Mouse (Mus musculus): ENCODE results near the gene Gm28043.

Gm28043 gene

DNA sequence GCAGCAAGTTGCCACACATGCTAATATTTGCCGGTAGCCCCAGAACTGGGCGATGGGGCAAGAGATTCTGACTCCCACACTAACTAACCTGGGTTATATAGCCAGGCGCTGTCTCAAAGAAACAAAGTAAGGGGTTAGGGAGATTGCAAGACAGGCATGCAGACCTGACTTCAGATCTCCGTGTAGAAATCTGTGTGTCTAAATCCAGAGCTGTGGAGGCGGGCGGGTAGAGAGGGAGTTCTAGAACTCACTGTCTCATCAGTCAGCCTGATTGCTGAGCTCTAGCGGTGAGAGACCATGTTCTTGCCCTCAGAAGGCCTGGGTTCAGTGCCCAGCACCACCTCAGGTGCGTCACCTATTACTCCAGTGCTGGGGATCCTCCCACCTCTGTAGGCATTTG is 8.8 kb downstream of the Gm28043 start:
- in situ Hi-C loops (cut with MseI, MboI) = no loop called here

DNA sequence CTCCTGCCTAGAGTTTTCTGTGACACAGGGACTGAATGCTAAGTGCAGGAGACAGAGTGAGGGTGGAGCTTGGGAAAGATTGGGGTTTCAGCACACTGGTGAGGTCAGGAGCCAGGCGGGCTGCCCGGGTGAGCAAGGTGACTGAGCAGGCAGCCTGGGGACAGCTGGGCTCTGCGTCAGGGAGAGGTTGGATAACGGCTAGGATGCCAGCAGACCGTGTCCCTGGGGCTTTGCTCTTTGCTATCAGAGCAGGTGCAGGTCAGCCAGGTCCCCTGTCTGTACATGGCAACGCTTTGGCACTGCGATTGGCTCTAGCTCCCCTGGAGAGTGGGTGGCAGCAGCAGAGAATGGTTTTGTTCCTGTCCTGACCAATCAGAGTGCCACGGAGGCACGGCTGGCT is 12.6 kb downstream of the Gm28043 start:
- in situ Hi-C loops (cut with MseI, MboI) = no loop called here

DNA sequence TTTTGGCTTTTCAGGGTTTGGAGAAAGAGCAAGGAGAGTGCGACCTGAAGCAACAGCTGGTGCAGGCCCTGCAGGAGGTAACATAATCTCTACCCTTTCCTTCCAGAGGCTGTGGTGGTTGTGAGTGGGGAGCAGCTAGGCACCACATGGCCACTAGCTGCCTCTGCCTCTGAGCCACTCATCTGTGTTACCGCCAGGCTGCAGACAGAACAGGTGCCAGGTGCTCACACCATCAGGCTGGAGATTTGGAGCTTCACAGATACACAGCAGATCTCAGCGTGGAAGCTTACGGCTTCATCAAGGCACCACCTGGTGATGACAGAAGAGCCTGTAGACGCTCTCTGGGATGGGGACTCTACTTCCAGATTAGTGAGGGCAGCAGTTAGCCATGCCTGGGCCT is 14.3 kb downstream of the Gm28043 start:
- in situ Hi-C loops (cut with MseI, MboI) = no loop called here

DNA sequence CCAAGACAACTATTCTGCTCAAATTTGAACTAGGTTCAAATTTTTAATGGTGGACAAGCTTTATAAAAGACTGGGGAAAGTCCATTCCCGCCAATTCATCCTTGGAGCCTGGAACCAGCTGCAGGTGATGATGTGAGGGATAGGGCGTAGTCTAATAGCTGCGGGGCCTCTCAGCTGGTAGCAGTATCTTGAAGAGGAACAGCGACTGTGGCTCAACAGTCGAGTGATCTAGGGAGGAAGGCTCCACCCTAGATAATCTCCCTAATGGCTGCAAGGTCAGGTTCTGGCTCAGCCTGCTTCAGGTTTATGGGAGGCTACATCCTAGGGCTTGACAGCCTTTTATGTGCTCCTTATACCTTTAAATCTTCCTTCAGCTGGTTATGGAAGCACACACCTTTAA is 14.9 kb downstream of the Gm28043 start:
- in situ Hi-C loops (cut with MseI, MboI) = no loop called here

DNA sequence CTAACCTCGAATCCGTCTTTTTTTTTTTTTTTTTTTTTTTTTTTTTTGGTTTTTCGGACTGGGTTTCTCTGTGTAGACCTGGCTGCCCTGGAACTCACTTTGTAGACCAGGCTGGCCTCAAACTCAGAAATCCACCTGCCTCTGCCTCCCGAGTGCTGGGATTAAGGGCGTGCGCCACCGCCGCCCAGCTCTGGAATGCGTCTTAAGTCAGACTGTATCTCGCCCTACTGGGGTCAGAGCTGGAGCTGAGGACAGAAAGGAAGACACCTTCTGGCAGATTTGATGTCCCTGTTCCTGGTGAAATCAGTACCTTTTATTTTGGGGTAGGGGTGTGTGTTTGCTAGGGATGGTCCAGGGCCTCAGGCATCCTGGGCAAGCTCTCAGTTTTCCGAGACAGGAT is 17.6 kb downstream of the Gm28043 start:
- in situ Hi-C loops (cut with MseI, MboI) = no loop called here

DNA sequence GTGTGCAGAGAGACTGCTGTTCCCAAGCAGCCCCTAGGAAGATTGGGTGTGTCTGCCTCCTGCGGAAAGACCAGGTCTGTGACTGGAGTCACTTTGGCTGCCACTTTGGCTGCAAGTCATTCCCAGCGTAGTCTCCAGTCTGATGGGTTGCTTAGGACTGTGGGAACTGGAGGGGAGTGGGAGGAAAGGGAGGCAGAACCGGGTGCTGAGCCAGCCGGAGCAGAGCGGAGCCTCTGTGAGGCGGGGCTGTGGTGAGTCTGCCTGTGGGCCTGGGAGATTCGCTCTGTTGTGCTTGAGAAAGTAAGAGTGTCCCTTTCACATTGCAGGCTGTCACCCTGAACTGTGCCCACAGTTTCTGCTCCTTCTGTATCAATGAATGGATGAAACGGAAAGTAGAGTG is 20.8 kb downstream of the Gm28043 start:
- in situ Hi-C loops (cut with MseI, MboI) = no loop called here

DNA sequence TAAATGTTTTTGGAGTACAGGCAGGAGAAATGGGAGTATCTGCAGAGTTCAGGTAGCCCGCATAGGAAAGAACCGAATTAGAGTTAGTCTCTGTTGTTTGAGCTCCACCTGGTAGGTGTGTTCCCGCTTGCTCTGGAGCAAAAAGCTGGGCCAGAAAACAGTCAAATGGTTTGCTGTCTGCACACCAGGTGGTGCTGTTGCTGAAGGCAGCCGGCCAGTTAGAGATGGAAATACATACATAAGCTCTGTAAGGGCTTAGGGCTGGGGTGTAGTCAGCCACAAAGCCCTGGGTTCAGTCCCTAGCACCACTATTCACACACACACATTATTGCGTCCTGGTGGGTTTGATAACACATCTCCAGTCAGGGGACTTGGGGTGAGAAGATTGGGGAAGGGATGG is 21.4 kb downstream of the Gm28043 start:
- in situ Hi-C loops (cut with MseI, MboI) = no loop called here

DNA sequence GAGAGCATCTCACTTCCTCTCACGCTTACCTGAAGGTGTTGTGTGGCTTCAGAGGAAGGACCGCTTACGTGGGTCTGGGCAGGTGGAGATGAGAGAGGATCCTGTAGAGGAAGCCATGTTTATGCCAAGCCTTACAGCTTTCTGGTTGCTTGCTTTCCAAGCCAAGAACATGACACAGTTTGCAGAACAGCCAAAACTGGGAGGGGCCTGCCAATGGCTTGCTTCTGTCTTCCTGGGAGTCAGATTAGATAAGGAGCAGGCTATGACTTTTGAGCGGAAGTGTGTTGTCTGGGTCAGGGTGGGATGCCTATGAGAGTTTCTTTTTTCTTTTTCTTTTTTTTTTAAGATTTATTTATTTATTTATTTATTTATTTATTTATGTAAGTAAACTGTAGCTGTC is 22.7 kb downstream of the Gm28043 start:
- in situ Hi-C loops (cut with MseI, MboI) = no loop called here

DNA sequence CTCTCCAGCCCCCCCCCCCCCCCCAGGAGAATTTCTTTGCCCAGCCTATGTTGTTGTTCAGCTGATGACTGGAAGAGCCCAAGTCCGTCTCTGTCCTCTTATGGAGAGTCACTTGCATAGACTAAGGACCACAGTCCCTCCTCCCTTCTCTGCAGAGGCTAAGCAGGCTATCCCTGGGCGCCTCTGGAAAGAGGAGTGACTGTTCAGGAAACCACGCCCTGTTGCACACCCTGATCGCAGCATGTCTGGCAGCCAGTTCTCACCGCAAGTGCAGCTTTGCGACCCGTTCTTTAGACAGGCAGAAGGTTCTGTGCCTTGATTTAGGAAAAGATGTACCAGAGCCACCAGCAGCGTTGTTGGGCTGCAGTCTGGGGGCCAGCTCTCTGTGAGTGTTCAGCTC is 23.2 kb downstream of the Gm28043 start:
- in situ Hi-C loops (cut with MseI, MboI) = no loop called here

DNA sequence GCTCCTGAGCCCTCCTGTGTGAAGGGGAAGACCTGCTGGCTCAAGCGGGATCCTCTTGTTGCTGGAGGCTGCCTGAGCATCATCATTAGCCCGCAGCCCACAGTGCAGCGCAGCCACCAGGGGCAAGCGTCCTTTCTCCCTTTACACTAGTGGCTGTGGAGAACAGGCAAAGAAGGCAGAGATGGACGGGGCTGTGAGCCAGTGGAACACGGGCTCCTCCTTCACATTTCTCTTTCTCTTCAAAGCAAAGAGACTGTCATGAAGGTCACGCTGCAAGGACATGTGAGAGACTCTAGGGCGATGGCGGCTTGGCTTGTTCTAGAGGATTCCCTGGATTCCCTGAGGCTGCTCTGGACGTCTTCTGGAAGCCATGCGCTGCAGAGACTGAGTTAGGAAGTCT is 26.3 kb downstream of the Gm28043 start:
- in situ Hi-C loops (cut with MseI, MboI) = no loop called here

DNA sequence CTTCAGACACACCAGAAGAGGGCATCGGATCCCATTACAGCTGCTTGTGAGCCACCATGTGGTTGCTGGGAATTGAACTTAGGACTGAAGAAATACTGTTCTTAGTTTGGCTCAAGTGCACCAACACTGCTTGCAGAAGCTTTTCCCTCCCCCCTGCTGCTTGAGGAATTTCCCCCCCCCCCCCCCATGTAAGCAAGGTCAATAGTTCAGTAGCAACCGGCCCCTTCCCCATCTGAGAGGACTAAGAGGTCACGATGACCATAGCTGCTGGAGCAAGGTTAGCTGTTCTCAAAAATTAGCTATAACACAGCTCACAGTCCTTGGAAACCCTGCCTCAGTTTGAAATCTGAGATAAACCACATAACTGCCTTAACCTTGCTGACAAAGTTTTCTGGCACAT is 27.5 kb downstream of the Gm28043 start:
- in situ Hi-C loops (cut with MseI, MboI) = no loop called here

DNA sequence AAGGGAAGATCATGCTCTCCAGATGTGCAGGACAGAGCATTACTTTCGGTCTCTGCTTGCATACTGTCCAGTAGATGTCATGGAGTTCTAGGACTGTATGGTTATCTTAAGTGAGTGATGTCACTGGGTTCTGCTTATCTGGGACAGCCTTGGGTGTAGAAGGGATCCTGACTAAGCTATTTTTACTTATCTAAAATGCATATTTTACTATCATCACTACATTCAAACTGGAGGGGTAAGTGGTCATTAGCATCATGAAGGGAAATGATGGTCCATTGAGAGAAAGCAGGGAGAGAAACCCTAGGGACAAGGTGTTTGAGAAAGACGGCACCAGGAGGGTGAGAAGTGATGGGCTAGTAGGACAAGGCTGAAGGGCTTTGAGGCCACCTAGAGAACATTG is 43.6 kb downstream of the Gm28043 start:
- in situ Hi-C loops (cut with MseI, MboI) = no loop called here

DNA sequence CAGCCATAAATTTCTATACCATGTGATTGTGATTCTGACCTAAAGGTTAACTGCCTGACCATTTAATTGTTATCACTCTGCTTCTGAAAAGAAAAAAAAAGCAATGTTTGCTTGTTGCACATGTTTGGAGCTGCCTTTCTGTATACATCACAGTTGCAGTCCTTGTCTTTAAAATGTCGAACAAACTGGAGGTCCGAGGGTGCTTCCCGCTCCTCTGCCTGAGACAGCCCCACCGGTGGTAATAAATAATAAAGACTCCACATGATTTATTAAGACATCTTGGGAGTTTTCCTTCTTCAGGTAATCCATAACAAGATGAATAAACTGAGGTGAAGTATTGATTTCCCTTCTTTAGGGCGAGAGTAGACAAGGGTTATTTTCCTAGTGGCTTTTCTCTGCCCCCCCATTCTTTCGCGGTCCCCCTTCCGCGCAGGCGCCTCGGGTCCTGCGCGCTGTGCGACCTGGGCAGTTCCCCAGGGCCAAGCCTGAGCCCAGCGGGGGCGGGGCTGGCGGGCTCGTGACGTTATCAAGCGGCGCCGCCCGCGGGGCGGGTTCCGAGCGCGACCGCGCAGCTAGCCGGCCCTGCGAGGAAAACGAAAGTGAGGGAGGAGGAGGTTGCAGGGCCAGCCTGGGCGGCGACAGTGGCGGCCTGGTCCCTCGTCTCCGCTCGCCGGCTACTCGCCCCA is 45.5 kb downstream of the Gm28043 start, which contains the start of gene Cmtr1:
Gene Cmtr1, plus strand, starts transcription at position 520 of the 686 bp plus-strand sequence.
- in situ Hi-C loops (cut with MseI, MboI) = no loop called here

DNA sequence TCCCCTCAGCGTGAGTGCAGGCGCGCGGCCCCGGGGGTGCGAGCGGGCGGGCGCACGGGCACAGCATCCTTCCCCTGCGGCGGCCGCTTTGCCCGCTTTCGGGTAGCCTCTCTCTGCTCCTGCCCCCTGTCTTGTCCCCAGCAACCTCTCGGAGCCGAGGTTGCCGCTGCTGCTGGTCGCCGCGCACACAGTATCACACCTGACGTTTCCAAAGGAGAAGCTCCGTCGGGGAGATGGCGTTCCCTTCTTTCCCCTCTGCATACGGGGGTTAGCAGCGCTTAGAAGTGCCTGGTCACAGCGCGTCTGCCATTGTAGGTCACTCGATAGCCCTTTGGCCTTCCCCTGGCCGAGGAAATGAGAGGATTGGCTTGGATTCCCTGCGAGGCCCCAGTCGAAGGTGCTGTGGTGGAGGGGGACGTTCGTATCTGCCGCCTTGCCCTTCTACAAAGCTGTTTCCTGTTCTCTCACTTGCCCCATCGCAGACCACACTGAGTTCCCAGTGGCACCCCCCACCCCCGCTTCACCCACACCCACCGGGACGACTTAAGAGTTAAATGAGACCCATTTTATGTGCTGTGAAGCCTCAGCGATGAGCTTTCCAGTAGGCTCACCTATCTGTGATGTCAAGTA is 46.2 kb downstream of the Gm28043 start:
- in situ Hi-C loops (cut with MseI, MboI) = no loop called here

DNA sequence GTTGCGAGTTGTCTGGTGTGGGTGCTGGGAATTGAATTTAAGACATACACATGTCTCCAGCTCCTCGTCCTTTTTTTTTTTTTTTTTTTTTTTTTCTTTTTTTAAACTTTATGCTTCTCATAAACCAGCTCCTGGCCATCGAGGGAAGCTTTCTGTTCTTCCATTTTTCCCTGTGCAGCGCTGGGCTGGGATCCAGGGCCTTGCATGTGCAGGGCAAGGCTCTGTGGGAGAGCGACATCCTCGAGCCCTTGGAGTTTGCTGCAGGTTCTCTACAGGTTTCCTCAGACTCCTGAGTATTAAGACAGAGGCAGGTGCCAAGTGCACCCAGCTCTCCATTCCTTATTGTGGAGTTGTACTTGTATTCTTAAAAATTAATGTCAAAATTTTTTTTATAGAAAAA is 47.5 kb downstream of the Gm28043 start:
- in situ Hi-C loops (cut with MseI, MboI) = no loop called here

DNA sequence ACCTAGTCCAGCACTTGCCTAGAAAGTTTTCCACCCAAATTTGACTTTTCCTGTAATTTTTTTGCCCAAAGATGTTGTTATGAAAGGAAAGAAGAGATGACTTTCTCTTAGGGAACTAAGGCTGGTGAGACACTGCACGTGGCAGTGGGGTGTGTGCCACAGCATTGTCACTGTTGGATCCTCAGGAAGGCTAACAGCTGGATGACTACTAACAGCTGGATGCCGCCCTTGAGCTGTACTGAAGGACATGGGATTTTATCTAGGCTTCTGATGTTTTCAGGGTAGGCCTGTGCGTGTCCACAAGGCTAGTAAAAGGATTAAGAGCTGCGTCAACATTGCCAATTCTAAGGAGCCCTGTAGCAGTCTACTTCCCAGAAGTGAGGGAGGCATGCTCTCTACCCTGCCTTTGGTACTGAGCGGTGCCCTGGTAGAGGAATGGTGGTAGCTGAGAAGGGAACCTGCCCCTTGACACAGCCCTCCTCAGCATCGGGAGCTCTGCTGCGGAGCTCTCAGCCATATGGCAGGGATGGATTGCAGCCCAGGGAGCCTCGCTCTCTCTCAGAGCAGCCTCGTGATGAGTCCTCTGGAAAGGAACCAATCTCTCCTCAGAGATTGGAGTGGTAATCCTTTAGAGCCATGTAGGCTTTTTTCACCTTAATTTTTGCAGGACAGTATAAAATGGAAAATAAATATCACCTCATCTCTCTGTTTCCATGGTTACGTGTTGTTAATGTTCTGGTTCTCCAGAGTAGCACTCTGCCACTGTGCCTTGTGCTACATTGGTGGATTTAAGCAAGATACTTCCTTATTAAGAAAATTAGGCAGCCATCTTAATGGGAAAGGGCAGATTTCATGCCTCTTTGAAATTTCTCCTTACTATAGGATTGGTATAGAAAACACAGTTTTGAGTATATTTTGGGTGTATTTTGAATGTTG is 53.6 kb downstream of the Gm28043 start:
- in situ Hi-C loops (cut with MseI, MboI) = no loop called here

DNA sequence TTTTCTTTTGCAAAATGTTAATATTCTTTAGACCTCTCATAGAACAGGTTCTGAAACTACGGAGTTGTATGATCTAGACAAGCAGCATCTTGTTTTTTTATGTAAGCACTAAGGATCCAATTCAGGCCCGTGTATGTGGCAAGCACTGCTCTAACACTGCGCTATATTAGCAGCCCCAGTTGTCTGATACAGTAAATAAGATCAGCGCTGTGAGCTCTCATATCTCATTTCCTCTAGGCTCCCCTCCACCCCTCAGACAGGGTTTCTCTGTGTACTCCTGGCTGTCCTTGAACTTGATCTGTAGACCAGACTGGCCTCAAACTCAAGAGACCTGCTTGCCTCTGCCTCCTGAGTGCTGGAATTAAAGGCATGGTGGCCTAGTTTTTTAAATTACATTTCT is 54.4 kb downstream of the Gm28043 start:
- in situ Hi-C loops (cut with MseI, MboI) = no loop called here

DNA sequence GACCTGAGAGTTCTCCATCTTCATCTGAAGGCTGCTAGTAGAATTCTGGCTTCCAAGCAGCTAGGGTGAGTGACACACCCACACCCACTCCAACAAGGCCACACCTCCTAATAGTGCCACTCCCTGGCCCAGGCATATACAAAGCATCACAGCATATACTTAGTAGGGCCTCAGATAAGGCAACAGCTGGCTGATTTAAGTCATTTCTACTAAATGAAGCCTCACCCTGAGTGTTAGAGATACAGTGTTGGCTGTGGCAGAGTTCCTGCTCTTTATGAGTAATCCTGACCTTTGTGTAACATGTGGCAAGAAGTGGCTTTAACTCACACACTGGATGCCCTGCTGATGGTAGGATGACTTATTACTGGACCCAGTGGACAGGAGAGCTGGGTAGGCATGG is 55.3 kb downstream of the Gm28043 start:
- in situ Hi-C loops (cut with MseI, MboI) = no loop called here

DNA sequence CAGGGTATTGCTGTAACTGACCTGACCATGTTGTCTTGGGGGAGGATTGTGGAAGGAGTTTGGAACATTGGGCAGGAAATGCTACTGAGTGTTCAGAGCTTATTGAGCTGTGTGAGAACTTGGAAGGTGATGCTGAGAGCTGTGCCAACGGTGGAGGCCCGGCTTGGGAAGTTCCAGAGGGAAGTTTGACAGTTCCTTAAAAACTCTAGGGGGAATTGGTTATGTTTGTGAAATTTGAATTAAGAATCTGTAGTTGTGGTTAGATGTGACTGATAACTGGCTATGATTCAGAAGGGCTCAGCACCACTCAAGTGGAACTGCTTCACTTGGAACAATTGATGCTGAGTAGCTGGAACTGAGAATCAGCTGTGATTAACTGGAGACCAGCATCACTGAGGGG is 56.3 kb downstream of the Gm28043 start:
- in situ Hi-C loops (cut with MseI, MboI) = no loop called here

DNA sequence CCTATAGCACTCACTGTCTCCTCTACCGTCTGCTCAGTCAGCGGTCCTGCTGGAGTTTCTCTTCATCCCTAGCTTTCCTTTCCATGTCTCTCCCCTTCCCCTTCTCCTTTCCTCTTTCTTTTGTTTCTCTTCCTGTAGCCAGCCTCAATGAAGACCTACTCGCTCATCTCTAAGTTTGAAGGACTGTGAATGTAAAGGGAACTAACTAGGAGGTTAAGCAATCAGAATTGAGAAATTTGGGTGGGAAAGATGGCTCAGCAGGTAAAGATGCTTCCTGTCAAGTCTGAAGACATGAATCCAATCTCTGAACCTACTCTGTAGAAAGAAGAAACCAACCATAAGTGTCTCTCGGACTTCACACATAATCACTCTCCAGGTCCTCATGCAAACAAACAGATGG is 58.6 kb downstream of the Gm28043 start:
- in situ Hi-C loops (cut with MseI, MboI) = no loop called here

DNA sequence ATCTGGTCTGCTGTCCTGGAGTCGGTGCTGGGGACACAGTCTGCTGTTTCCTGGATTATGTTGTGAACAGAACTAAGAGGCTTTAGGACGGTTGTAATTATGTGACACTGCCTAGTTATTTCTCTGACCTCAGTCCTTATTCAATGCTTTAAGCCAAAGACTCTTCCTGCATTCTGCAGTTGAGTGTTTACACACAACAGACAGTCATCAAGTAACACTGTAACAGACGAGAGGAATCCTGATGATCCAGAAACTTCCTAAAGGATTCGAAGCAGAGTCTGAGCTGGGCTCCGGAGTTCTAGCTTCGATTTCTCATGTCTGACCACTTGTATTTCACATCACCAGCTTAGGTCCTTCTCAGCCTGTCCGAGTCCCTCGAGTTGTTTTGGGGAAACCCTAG is 63.9 kb downstream of the Gm28043 start:
- in situ Hi-C loops (cut with MseI, MboI) = no loop called here

DNA sequence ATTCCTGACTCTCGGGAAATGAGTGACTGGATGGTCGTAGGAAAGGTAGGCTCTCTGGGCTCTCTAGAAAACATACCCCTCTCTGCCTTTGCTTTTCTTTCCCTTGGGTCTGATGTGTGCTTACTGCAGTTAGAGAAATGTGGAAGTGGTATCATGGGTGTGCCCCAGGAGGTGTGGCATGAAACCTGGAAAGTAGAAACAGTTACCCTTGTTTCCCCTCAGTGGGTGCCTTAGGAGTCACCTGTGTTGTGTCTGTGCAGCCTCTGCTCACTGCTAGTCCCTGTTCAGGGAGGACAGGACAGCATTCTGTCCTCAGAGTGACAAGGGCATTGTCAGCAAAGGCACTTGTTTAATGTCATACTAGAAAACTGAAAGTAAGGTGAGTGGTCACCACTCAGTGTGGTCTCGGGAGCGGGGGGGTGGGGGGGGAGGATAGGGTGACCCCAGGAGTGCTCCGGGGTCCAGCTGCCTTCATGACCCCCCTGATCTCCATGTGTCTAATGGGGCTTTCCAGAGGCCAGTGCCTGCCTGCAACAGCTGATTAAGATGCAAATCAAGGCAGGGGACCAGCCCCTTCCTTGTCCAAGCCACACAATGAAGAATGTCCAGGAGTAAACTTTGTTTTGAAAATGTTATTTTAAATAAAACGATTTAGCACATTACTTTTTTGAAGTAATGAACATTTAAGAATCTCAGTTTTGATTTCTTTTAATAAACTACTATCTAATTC is 64.5 kb downstream of the Gm28043 start:
- in situ Hi-C loops (cut with MseI, MboI) = no loop called here
